Mouse (Mus musculus) forebrain, postnatal 0 days (tissue): ENCODE measurements around the gene Arid5b. TPM values are rescaled to one million over a fixed set of nuclear protein-coding genes. Genes with fewer than 3 reads are reported as not detected.

Experiments
- ATAC-seq: fragments of 200-750 bp; cut with Nextera tagmentation; 2 replicates; pipeline ENCODE4 v1.8.0; 2017; ENCODE audit warnings: mild to moderate bottlenecking, moderate library complexity
- DNase-seq: peaks from one replicate; pipeline ENCODE4 v3.0.0-alpha.2; 2015
- H3K27ac ChIP-seq: fragments of 300-500 bp; sonication (generic); 2 replicates; pipeline ENCODE4 v1.5.1; 2014; ENCODE audit warnings: low read depth, mild to moderate bottlenecking, antibody characterized with exemption, low read length, moderate library complexity, mixed read lengths
- H3K27me3 ChIP-seq: fragments of 300-500 bp; sonication (generic); 2 replicates; pipeline ENCODE4 v1.6.1; 2014; ENCODE audit warnings: mild to moderate bottlenecking, low read length, mixed read lengths; ENCODE audit not compliant: insufficient read depth
- H3K36me3 ChIP-seq: fragments of 300-500 bp; sonication (generic); 2 replicates; pipeline ENCODE4 v1.6.1; 2014; ENCODE audit warnings: mild to moderate bottlenecking, moderate library complexity; ENCODE audit not compliant: insufficient read depth
- H3K4me1 ChIP-seq: fragments of 300-500 bp; sonication (generic); 2 replicates; pipeline ENCODE4 v1.6.1; 2014; ENCODE audit warnings: antibody characterized with exemption; ENCODE audit not compliant: insufficient read depth
- H3K4me2 ChIP-seq: fragments of 300-500 bp; sonication (generic); 2 replicates; pipeline ENCODE4 v1.6.1; 2014; ENCODE audit warnings: low read depth, mild to moderate bottlenecking, moderate library complexity
- H3K4me3 ChIP-seq: fragments of 300-500 bp; sonication (generic); 2 replicates; pipeline ENCODE4 v1.5.1; 2014; ENCODE audit warnings: low read depth, low read length, mixed read lengths
- H3K9ac ChIP-seq: fragments of 300-500 bp; sonication (generic); 2 replicates; pipeline ENCODE4 v1.6.1; 2014; ENCODE audit warnings: mild to moderate bottlenecking
- H3K9me3 ChIP-seq: fragments of 300-500 bp; sonication (generic); 2 replicates; pipeline ENCODE4 v1.6.1; 2016; ENCODE audit warnings: low read length
- CTCF ChIP-seq: sonication (generic); IDR thresholded peaks from 2 replicates; pipeline ENCODE4 v1.5.1; 2016; ENCODE audit warnings: antibody characterized with exemption, control low read depth, low read depth
- WGBS: fragments of 180-500 bp; shearing (Covaris S2); extraction: QIAGEN DNeasy Blood & Tissue Kit; methylation state at CpG from one replicate; pipeline ENCODE4 v1.1.7; 2014; 5-methylcytosine and 5-hydroxymethylcytosine counted together
- polyA plus RNA-seq: library from polyadenylated mRNA; unstranded; fragments of >200 nt; fragmentation: Nextera tagmentation; extraction: Ambion mirVana; gene quantifications from 2 replicates; pipeline ENCODE4 v1.2.1, GENCODE M21; 2015
- total RNA-seq: library from RNA; depleted of rRNA; stranded (reverse); fragments of >200 nt; gene quantifications from 2 replicates; pipeline ENCODE4 v1.2.3, GENCODE M21; 2014

The Arid5b gene
- total and polyA plus RNA-seq, 2 experiments from 2014 or later: 14.3 to 14.5 TPM

GRCm38 (mm10) chr10:68164723-68165706, 113.5 kb downstream of the Arid5b start:
- Histone ChIP-seq H3K4me2 (peak overlapping the region; percentile 17; the same call in 1 of the 2 replicates), H3K4me3 (no peak overlapping the region), H3K9me3 (no peaks in the 10 kb centered on the region), H3K27ac (peak overlapping the region; percentile 64), H3K36me3 (no peaks in the 10 kb centered on the region), H3K9ac (no peak overlapping the region), H3K27me3 (no peaks in the 10 kb centered on the region), H3K4me1 (peaks cover 13% of the 10 kb centered on the region)
- ATAC-seq (peak; percentile 70), DNase-seq (peak; percentile 69)
- TF ChIP-seq CTCF: no peak
- WGBS: 47% methylated on average over 8 of the region's 8 CpGs

DNA sequence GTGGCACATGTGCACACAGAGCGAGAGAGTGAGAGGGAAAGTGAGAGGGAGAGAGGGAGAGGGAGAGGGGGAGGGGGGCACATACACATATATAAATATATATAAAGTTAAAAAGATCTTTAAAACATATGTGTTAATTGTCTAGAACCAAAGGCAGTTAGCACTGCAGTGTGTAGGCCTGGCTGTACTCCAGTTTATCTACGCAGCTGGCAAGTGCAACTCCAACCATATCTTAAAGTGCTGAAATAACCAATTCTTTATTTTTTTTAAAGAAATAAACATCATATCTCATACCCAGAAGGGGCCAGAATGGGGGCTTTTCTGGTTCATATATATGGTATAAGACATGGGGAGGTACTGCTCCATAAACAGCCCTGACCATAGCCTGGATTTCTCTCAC, 114.4 kb downstream of the Arid5b start:
- no peak for DNase-seq
- no peak overlapping the region for H3K4me3 ChIP-seq
- TF ChIP-seq CTCF: no peak
- no peaks in the 10 kb centered on the region for H3K27me3 ChIP-seq
- H3K9me3 ChIP-seq: no peaks in the 10 kb centered on the region
- H3K4me2 ChIP-seq: no peak overlapping the region
- no peak overlapping the region for H3K9ac ChIP-seq
- no peaks in the 10 kb centered on the region for H3K36me3 ChIP-seq
- no peak for ATAC-seq
- peaks cover 13% of the 10 kb centered on the region for H3K4me1 ChIP-seq
- no peak overlapping the region for H3K27ac ChIP-seq
- 81% methylated on average over 2 of the region's 2 CpGs for WGBS

DNA sequence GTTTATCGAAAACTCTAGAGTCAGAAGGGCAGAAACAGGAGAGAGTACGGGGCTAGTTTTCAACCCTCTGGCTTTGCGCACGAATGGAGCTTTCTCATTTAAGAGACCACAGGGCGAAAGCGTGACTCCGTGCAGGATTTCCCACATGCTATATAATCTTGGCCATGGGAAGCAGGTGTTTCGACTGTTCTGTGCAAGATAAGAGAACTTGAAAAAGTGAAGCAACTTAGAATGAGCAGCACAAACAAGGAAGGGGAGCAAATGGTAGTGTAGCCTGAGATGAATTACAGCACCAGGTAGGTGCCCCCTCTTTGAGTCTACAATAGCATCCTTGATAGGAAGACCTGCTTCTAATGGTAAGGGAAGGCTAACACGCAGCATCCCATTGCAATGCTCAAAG, 118.8 kb downstream of the Arid5b start:
- TF ChIP-seq CTCF: no peak
- no peaks in the 10 kb centered on the region for H3K9me3 ChIP-seq
- DNase-seq (no peak), ATAC-seq (no peak)
- H3K4me1 ChIP-seq: no peaks in the 10 kb centered on the region; the same call in 1 of the 2 replicates
- WGBS: 96% methylated on average over 9 of the region's 9 CpGs
- no peaks in the 10 kb centered on the region for H3K36me3 ChIP-seq
- H3K4me2 ChIP-seq: no peak overlapping the region
- H3K27ac ChIP-seq: no peak overlapping the region
- no peak overlapping the region for H3K9ac ChIP-seq
- no peaks in the 10 kb centered on the region for H3K27me3 ChIP-seq
- H3K4me3 ChIP-seq: no peak overlapping the region

DNA sequence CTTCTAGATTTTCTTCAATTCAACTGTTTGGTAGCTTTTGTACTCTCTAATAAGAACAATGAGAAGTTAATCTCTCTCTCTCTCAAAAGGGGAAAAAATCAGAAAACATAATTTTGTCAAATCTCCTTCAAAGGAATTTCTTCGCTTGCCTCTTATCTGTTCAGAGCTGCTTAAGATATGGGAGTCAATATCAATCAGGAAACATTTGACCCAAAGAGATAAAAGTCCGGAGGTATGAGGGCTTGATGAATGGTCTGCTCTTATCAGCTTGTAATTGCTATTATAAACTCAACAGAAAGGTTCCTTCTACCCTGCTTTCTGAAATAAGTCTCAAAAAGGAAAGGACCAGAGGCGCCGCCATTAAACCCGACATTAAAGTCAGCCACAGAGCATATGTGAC, 120.0 kb downstream of the Arid5b start:
- Histone ChIP-seq H3K4me3 (no peak overlapping the region), H3K36me3 (no peaks in the 10 kb centered on the region), H3K27ac (no peak overlapping the region), H3K9me3 (no peaks in the 10 kb centered on the region), H3K27me3 (no peaks in the 10 kb centered on the region), H3K9ac (no peak overlapping the region), H3K4me1 (peaks cover 6% of the 10 kb centered on the region), H3K4me2 (no peak overlapping the region)
- DNase-seq: no peak
- WGBS: 94% methylated on average over 5 of the region's 5 CpGs
- no peak for ATAC-seq
- no peak for TF ChIP-seq CTCF

DNA sequence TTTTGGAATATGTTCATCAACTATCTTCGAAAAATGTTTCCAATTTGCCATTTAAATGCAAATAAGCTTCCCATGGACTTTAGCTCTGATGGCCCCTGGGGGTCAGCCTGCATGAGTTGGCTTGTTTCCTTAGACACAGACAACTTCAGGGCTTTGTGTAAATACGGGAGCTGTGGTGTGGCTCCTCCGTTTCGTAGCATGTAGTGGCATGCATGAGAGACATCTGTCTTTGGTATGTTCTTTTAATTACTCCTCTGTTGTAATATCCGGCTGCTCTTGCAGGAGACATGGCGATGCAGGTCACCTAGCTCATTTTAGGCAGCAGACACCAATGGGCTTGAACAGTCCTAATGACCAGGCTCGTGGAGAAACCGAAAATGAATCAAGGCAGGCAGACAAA, 121.0 kb downstream of the Arid5b start:
- no peak for ATAC-seq
- Histone ChIP-seq H3K36me3 (no peaks in the 10 kb centered on the region), H3K4me3 (no peak overlapping the region), H3K4me1 (peaks cover 11% of the 10 kb centered on the region; the same call in 1 of the 2 replicates), H3K9me3 (no peaks in the 10 kb centered on the region), H3K4me2 (no peak overlapping the region), H3K27ac (no peak overlapping the region), H3K9ac (no peak overlapping the region), H3K27me3 (no peaks in the 10 kb centered on the region)
- 61% methylated on average over 8 of the region's 8 CpGs for WGBS
- no peak for TF ChIP-seq CTCF
- no peak for DNase-seq

DNA sequence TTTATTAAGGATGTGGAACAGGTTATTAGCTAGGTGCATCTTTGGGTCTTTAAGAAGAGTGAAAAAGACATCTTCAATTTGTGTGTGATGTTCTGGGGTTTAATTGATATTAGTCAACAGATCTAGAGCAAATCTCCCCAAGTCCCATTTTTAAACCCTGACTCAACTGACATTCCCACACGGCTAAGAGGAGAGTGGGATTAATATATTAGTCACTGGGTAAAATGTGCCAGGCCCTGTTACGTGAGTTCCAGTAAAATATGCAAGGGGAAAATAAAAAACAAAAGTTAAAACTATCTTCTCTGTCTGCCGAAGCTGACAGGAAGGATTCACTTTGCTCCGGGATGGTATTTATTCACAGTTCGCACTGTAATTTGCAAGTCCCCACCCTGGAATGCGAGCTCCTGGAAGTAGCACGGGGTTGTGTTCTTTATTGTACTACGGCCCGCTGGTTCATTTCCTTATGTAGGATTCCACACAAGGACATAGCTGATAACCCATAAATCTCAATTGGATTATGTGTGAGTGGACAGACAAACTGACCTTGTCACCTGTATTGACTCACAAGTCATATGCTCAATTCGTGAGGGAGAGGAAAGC, 121.8 kb downstream of the Arid5b start:
- 75% methylated on average over 10 of the region's 10 CpGs for whole genome bisulfite sequencing
- DNase-seq: no peak
- no peak for TF ChIP-seq CTCF
- Histone ChIP-seq H3K9ac (no peak overlapping the region), H3K36me3 (no peaks in the 10 kb centered on the region), H3K9me3 (no peaks in the 10 kb centered on the region), H3K4me2 (no peak overlapping the region), H3K4me3 (no peak overlapping the region), H3K4me1 (peaks cover 11% of the 10 kb centered on the region; the same call in 1 of the 2 replicates), H3K27ac (no peak overlapping the region), H3K27me3 (no peaks in the 10 kb centered on the region)
- ATAC-seq: no peak

- no peak overlapping the region for H3K4me2 ChIP-seq
- no peak for DNase-seq
These were observed 122.4 kb downstream of the Arid5b start for GRCm38 (mm10) chr10:68156159-68156558.

More at GRCm38 (mm10) chr10:68156159-68156558, 122.4 kb downstream of the Arid5b start:
- peak; percentile 23; the same call in 1 of the 2 replicates for TF ChIP-seq CTCF
- no peak overlapping the region for H3K27ac ChIP-seq
- no peaks in the 10 kb centered on the region for H3K36me3 ChIP-seq
- no peaks in the 10 kb centered on the region for H3K9me3 ChIP-seq
- no peak for ATAC-seq
- H3K27me3 ChIP-seq: no peaks in the 10 kb centered on the region
- 74% methylated on average over 6 of the region's 6 CpGs for WGBS
- peaks cover 11% of the 10 kb centered on the region; the same call in 1 of the 2 replicates for H3K4me1 ChIP-seq
- no peak overlapping the region for H3K4me3 ChIP-seq
- no peak overlapping the region for H3K9ac ChIP-seq
